Mouse (Mus musculus) spleen, postnatal 10 days (tissue): Measurements from ENCODE around the gene Olfr364-ps1.

Experiments
- DNase-seq, 2 experiments: peaks; one replicate each; pipeline ENCODE4 v3.0.0; 2021 to 2022; ENCODE audit warnings: low spot score in 2 of 2

The Olfr364-ps1 gene

GRCm38 (mm10) chr2:37139022-37139421, at the start of gene Olfr364-ps1:
TSS of gene Olfr364-ps1 (plus strand) at chr2:37139322.
- DNase-seq, result no peak

- DNase-seq, result no peak
Measured at GRCm38 (mm10) chr2:37117810-37118209, 21.3 kb upstream of the Olfr364-ps1 start, which contains the start of gene Olfr362. TSS of gene Olfr362 (minus strand) at chr2:37117910.

- no peak for DNase-seq
Measured at GRCm38 (mm10) chr2:37187898-37188297, 48.8 kb downstream of the Olfr364-ps1 start, which contains the start of gene Olfr365. TSS of gene Olfr365 (plus strand) at chr2:37188198.
